Comparison of ENCODE assay signal across 28 mouse cellular contexts in genomic region chr6:42215028-42215427, GRCm38 (mm10). TPM values are rescaled to one million over a fixed set of nuclear protein-coding genes. Genes with fewer than 3 reads are reported as not detected.
DNase-seq lines count a peak whose midpoint lies in the region; ATAC-seq and TF ChIP-seq lines count a peak whose summit lies in the region.
"Had no signal": no experiment of that assay in that cellular context is flagged by ENCODE, and none has a peak within 500 bp of the region (broad histone marks: within the 10 kb centered on the region; RNA-seq: fewer than 3 reads in every experiment).

TSS of gene Tas2r144 (plus strand) at chr6:42215328.

- H3K27me3 ChIP-seq in MEL (ENCODE audit: control insufficient read depth in 1 of 2, insufficient read depth in 2 of 2, low read length in 2 of 2) = no peaks in the 10 kb centered on the region
- H3K27me3 ChIP-seq: CH12.LX had no signal

- H3K9ac ChIP-seq in MEL (ENCODE audit: control insufficient read depth, low read depth, low read length, poor library complexity, severe bottlenecking) = no peak within 1 kb of the TSS

- peak; percentile 33; the same call in 1 of the 2 replicates for ATAC-seq in granulocyte monocyte progenitor cell, adult 5-6 weeks (replicated peaks; ENCODE audit: poor library complexity, severe bottlenecking)
- ATAC-seq: activated CD4-positive, CD25-positive, alpha-beta regulatory T cell, adult 4 months; CD4-positive, CD25-positive, alpha-beta regulatory T cell, adult 4 months; Patski had no signal

- TF ChIP-seq RAD21 in MEL (IDR thresholded peaks at IDR 0.05; ENCODE audit: low read depth, low read length) = no peak

- H3K27ac ChIP-seq in MEL (ENCODE audit: control insufficient read depth, low read depth, low read length) = no peak within 1 kb of the TSS

- DNase-seq in 416B (ENCODE audit: low read depth) (peak; percentile 13), MEL (ENCODE audit: low read depth, low spot score) (peak; percentile 5), liver (no peak)
- DNase-seq in yolk sac, embryonic 10.5 days (ENCODE audit: low spot score) = no peak
- no peak for DNase-seq in kidney, adult 18-20 months
- DNase-seq: adrenal gland, adult 2 months; adrenal gland, adult 8-10 months; adrenal gland, postnatal 10 days; adrenal gland, postnatal 14 days; adrenal gland, postnatal 25 days; adrenal gland, postnatal 36 days; B cell, adult 2 months; cerebellum, adult 11 months; cerebellum, adult 11-12 months; cerebellum, adult 18-20 months; cerebellum, adult 2 months; cerebellum, adult 8-10 months had no signal

- no peaks in the 10 kb centered on the region for H3K9me3 ChIP-seq in MEL (replicated peaks; ENCODE audit: insufficient read depth, low read length)
- H3K9me3 ChIP-seq: G1E had no signal

- no peaks in the 10 kb centered on the region for H3K4me1 ChIP-seq in MEL (ENCODE audit: control insufficient read depth in 1 of 2, insufficient read depth in 2 of 2, low read length in 2 of 2)

- H3K79me2 ChIP-seq in MEL (ENCODE audit: control insufficient read depth, insufficient read depth, low read length, poor library complexity) = no peaks in the 10 kb centered on the region

- H3K36me3 ChIP-seq in MEL (ENCODE audit: control insufficient read depth in 1 of 2, insufficient read depth in 2 of 2, low read length in 2 of 2) = no peaks in the 10 kb centered on the region
- H3K36me3 ChIP-seq: G1E had no signal

- no peak for TF ChIP-seq EP300 in MEL (IDR thresholded peaks at IDR 0.05; ENCODE audit: low read depth in 1 of 2, low read length in 2 of 2)

- no peak within 1 kb of the TSS for H3K4me3 ChIP-seq in MEL (ENCODE audit: control insufficient read depth in 1 of 2, insufficient read depth in 1 of 2, low read depth in 2 of 2, low read length in 2 of 2)

- TF ChIP-seq POLR2A in MEL (IDR thresholded peaks at IDR 0.05; ENCODE audit: control insufficient read depth in 1 of 2, insufficient read depth in 1 of 2, low read depth in 1 of 2, low read length in 2 of 2, poor library complexity in 1 of 2) = no peak

- no peak for TF ChIP-seq CTCF in MEL (IDR thresholded peaks at IDR 0.05 in 2 of 3, conservative IDR thresholded peaks at IDR 0.05 in 1 of 3; ENCODE audit: control insufficient read depth in 1 of 3, insufficient read depth in 1 of 3, low read depth in 2 of 3, low read length in 3 of 3, poor library complexity in 1 of 3, severe bottlenecking in 1 of 3)

TF ChIP-seq in MEL, 35 proteins besides CTCF, POLR2A, EP300 and RAD21:
- no peak for TF ChIP-seq MYB (IDR thresholded peaks at IDR 0.05; ENCODE audit: low read depth, low read length)
- no peak for TF ChIP-seq GATA1 (IDR thresholded peaks at IDR 0.05; ENCODE audit: low read depth, low read length)
- TF ChIP-seq BHLHE40 (IDR thresholded peaks at IDR 0.05; ENCODE audit: borderline replicate concordance, low read depth, low read length) = no peak
- no peak for TF ChIP-seq USF2 (IDR thresholded peaks at IDR 0.05; ENCODE audit: borderline replicate concordance in 1 of 2, insufficient read depth in 1 of 2, low read depth in 1 of 2, low read length in 2 of 2)
- TF ChIP-seq KAT2A (conservative IDR thresholded peaks at IDR 0.05; ENCODE audit: low read depth, low read length) = no peak
- TF ChIP-seq MAFK (IDR thresholded peaks at IDR 0.05; ENCODE audit: borderline replicate concordance, low read depth, low read length) = no peak
- no peak for TF ChIP-seq SIN3A (IDR thresholded peaks at IDR 0.05; ENCODE audit: low read length)
- no peak for TF ChIP-seq NELFE (IDR thresholded peaks at IDR 0.05; ENCODE audit: low read depth, low read length)

RNA-seq across cellular contexts. Expression of gene Tas2r144, which starts in this region (rescaled TPM):
- not detected in 2 replicates for total RNA-seq in MEL (2012; rRNA removed)
- not detected for polyA plus RNA-seq in MEL (2012; ENCODE audit: insufficient read depth in 1 of 2, insufficient read length in 2 of 2, low read depth in 1 of 2, low replicate concordance in 2 of 2, missing spikeins in 1 of 2)
- not detected in 2 replicates for total RNA-seq in granulocyte monocyte progenitor cell, adult 5-6 weeks (2014; fragmentation: Nextera tagmentation)
- total RNA-seq in granulocyte monocyte progenitor cell, adult 5-6 weeks (2017) = not detected in 2 replicates
- total RNA-seq: adrenal gland, adult 18-20 months; adrenal gland, adult 2 months; adrenal gland, adult 8-10 months; adrenal gland, postnatal 10 days; adrenal gland, postnatal 14 days; adrenal gland, postnatal 25 days; adrenal gland, postnatal 36 days; adrenal gland, postnatal 4 days; CH12.LX; ES-E14 had no signal
- polyA plus RNA-seq: activated CD4-positive, CD25-positive, alpha-beta regulatory T cell, adult 4 months; adrenal gland, adult 2 months; brain, embryonic 14.5 days; C2C12; CD4-positive, CD25-positive, alpha-beta regulatory T cell, adult 4 months; cerebellum, adult 2 months; G1E; Patski had no signal

Comparison
In these comparisons a context has a peak if more than half of its experiments do, and no peak if none do; other contexts are left out.
1. Peak in DNase-seq in MEL; RNA of the gene not detected or under 1 TPM.
2. Peak in ATAC-seq in granulocyte monocyte progenitor cell, adult 5-6 weeks; RNA of the gene not detected or under 1 TPM.